Mouse (Mus musculus) lung, adult 18-20 months (tissue): ENCODE data around the gene Tmem41a.
A peak's percentile ranks its signal among the peaks of the same experiment; 100 is the strongest.
"Not testable (repeated sequence)": the region's sequence is repeated elsewhere in the genome, so short reads cannot be mapped to it uniquely, and the experiment has no call there.

Experiments used
- DNase-seq, 2 experiments: peaks; one replicate each; pipeline ENCODE4 v3.0.0; 2022; ENCODE audit warnings: mixed read lengths in 2 of 2

The Tmem41a gene

GRCm38 (mm10) chr16:21946761-21947715 lies at the start of gene Tmem41a:
TSS of gene Tmem41a (minus strand) at chr16:21947552.
- DNase-seq, result peak; percentile 89 to 90

GRCm38 (mm10) chr16:21996402-21996801 lies 49.0 kb upstream of the Tmem41a start:
- DNase-seq, result peak; percentile 25 to 44

- DNase-seq, result peak; percentile 66 to 78
Measured at GRCm38 (mm10) chr16:21995304-21995703, 48.0 kb upstream of the Tmem41a start, which contains the start of gene Liph. TSS of gene Liph (minus strand) at chr16:21995663.

- no peak for DNase-seq
Measured at GRCm38 (mm10) chr16:21991774-21992173, 44.4 kb upstream of the Tmem41a start.

GRCm38 (mm10) chr16:21990893-21991292 lies 43.5 kb upstream of the Tmem41a start:
- peak in 1 of 2 experiments; percentile 51 for DNase-seq

- DNase-seq, result no peak
Measured at GRCm38 (mm10) chr16:21987956-21988355, 40.6 kb upstream of the Tmem41a start.

GRCm38 (mm10) chr16:21986191-21986590 lies 38.8 kb upstream of the Tmem41a start:
- DNase-seq, result no peak

GRCm38 (mm10) chr16:21984091-21984490 lies 36.7 kb upstream of the Tmem41a start:
- no peak for DNase-seq

- DNase-seq, result no peak
Measured at GRCm38 (mm10) chr16:21983581-21983980, 36.2 kb upstream of the Tmem41a start.

- no peak for DNase-seq
Measured at GRCm38 (mm10) chr16:21983146-21983545, 35.8 kb upstream of the Tmem41a start.

- no peak for DNase-seq
Measured at GRCm38 (mm10) chr16:21977347-21977746, 30.0 kb upstream of the Tmem41a start.

GRCm38 (mm10) chr16:21976203-21976602 lies 28.9 kb upstream of the Tmem41a start:
- no peak for DNase-seq

- DNase-seq, result peak in 1 of 2 experiments; percentile 20
Measured at GRCm38 (mm10) chr16:21971446-21971845, 24.1 kb upstream of the Tmem41a start.

GRCm38 (mm10) chr16:21970536-21970935 lies 23.2 kb upstream of the Tmem41a start:
- DNase-seq, result no peak

GRCm38 (mm10) chr16:21969874-21970273 lies 22.5 kb upstream of the Tmem41a start:
- DNase-seq, result no peak

GRCm38 (mm10) chr16:21965576-21965975 lies 18.2 kb upstream of the Tmem41a start:
- DNase-seq, result no peak

- DNase-seq, result peak; percentile 51 to 66
Measured at GRCm38 (mm10) chr16:21955591-21955990, 8.2 kb upstream of the Tmem41a start.

- DNase-seq, result no peak
Measured at GRCm38 (mm10) chr16:21928471-21928870, 18.9 kb downstream of the Tmem41a start.

GRCm38 (mm10) chr16:21916681-21917080 lies 30.7 kb downstream of the Tmem41a start:
- DNase-seq, result no peak

GRCm38 (mm10) chr16:21913347-21913746 lies 34.0 kb downstream of the Tmem41a start:
- DNase-seq, result peak in 1 of 2 experiments; percentile 7

- not testable (repeated sequence) for DNase-seq
Measured at GRCm38 (mm10) chr16:21908906-21909305, 38.4 kb downstream of the Tmem41a start.

GRCm38 (mm10) chr16:21906902-21907301 lies 40.5 kb downstream of the Tmem41a start:
- DNase-seq, result no peak

GRCm38 (mm10) chr16:21905996-21906395 lies 41.4 kb downstream of the Tmem41a start:
- no peak for DNase-seq

GRCm38 (mm10) chr16:21904636-21905035 lies 42.7 kb downstream of the Tmem41a start:
- no peak for DNase-seq
